Mouse (Mus musculus): ENCODE data around the gene Apobr. TPM values are rescaled to one million over a fixed set of nuclear protein-coding genes. Genes with fewer than 3 reads are reported as not detected.
A peak's percentile ranks its signal among the peaks of the same experiment; 100 is the strongest.

The Apobr gene
- polyA plus RNA-seq, 1 experiment from 2014 or later = 0.77 TPM

DNA sequence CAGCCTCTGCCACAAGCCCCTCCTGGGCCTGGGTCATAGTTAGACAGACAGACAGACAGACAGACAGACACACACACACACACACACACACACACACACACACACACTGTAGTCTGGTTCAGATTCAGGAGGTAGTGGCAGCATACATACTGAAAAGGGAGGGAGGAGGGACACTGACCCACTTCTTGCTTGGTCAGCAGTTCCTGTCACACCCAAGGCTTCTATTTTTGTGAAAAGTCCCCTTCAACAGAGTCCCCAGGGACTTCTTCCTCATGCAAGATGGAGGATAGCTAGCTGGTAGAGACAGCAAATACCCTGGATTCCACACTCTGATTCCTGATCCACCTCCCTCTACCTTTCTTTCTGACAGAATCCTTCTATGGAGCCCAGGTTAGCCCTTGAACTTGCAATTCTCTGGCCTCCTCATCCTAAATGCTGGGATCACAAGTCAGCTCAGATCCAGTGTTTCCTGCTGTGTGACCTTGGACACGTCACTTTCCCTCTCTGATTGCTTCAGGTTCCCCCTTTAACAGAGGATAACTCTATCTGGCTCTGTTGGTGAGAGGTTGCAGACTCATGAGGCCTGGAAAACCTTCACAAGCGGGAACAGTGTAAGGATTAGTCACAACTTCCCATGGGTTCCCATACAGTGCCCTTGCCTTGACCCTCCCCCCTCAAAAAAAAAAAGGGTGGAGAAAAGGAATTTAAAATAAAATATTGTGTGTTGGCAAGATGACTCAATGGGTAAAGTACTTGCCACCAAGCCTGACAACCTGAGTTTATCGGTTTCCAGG is 41.3 kb downstream of the Apobr start:
- ATAC-seq = no peak
- H3K27ac ChIP-seq = no peak overlapping the region
- H3K4me2 ChIP-seq = peak overlapping the region; percentile 50
- peak overlapping the region; percentile 28; the same call in 1 of the 2 replicates for H3K9ac ChIP-seq
- WGBS (ENCODE audit: insufficient replicate concordance) = 75% methylated on average over 3 of the region's 3 CpGs
- H3K27me3 ChIP-seq (replicated peaks) = no peaks in the 10 kb centered on the region
- no peaks in the 10 kb centered on the region for H3K9me3 ChIP-seq (replicated peaks)
- peaks cover 57% of the 10 kb centered on the region for H3K4me1 ChIP-seq
- H3K4me3 ChIP-seq = no peak overlapping the region
- no peaks in the 10 kb centered on the region for H3K36me3 ChIP-seq

DNA sequence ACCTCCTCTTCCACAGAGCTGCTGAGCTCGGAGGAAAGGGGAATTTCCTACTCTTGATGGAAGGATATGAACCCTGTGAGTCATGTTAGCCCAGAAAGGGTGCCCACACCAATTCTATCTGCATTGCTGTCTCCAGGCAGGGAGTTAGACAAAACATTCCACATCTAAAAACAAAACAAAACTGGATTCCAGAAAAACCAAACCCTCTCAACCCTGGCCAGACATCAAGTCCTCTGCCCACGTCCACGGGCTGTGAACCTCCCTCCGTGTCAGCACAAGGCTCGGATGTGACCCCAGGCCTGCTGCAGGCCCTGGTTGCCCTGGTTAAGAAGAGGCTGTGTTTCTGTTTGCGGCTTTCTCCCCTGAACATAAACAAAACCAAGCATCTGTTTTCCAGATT is 43.4 kb downstream of the Apobr start:
- ATAC-seq = no peak
- Histone ChIP-seq H3K9ac (no peak overlapping the region), H3K9me3 (replicated peaks) (no peaks in the 10 kb centered on the region), H3K27me3 (replicated peaks) (no peaks in the 10 kb centered on the region), H3K4me1 (peaks cover 51% of the 10 kb centered on the region), H3K4me3 (no peak overlapping the region), H3K27ac (no peak overlapping the region), H3K4me2 (no peak overlapping the region), H3K36me3 (no peaks in the 10 kb centered on the region)
- WGBS (ENCODE audit: insufficient replicate concordance) = 64% methylated on average over 6 of the region's 6 CpGs

DNA sequence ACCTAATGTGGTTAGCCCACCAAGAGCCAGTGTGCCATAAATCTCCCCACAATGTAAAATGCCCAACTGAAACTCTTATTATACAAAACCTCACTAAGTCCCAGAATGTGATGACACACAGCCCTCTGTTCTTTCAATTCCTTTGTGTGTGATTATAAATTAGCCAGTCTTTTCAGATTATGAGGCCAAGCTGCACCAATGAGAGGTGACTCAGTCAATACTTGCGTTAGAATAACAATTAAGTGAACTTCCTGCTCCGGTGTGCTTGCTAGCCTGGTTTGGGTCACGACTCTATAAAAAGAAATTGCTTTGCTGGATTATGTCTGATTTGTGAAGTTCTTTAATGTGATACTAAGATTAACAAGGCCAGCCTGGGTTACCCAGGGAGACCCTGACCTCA is 45.2 kb downstream of the Apobr start:
- no peaks in the 10 kb centered on the region for H3K27me3 ChIP-seq (replicated peaks)
- ATAC-seq = no peak

DNA sequence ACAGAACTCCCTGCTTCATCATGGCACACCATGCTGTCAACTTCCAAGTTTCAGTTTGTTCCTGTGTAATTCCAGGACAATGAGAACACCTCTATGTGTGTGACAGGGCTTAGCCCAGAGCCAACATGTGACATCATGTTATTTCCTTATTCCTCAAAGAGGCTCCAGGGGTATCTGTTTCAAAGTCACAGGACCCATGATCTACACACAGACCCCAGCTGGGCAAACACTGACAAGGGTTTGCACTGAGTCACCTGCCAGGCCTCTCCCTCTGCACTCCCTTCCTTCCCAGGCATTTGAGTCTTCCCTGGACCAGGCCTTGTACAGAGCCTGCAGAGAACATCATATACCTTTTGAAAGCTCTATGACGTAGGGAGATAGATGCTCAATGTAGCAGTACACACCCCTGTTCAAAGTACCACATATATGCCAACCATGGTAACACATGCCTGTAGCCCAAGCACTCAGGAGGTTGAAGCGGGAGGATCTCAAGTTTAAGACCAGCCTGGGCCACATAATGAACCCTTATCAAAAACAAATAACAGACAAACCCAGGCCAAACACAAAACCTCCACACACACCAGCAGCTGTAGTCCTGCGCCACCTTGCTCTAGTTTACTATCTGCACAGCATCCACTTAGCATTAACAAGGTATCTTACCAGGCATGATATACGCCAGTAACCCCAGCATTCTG is 46.2 kb downstream of the Apobr start, which contains the start of gene Nupr1:
Gene Nupr1, minus strand, starts transcription at position 38 of the 695 bp plus-strand sequence.
- WGBS (ENCODE audit: insufficient replicate concordance) = 78% methylated on average over 4 of the region's 4 CpGs
- no peak for ATAC-seq
- no peaks in the 10 kb centered on the region for H3K9me3 ChIP-seq (replicated peaks)
- H3K36me3 ChIP-seq = no peaks in the 10 kb centered on the region
- no peaks in the 10 kb centered on the region for H3K27me3 ChIP-seq (replicated peaks)
- peaks cover 22% of the 10 kb centered on the region for H3K4me1 ChIP-seq
- no peak within 1 kb of the TSS for H3K4me2 ChIP-seq
- H3K27ac ChIP-seq = no peak within 1 kb of the TSS
- no peak within 1 kb of the TSS for H3K4me3 ChIP-seq
- no peak within 1 kb of the TSS for H3K9ac ChIP-seq

More for the DNA sequence above, 45.2 kb downstream of the Apobr start:
- Histone ChIP-seq H3K9me3 (replicated peaks) (no peaks in the 10 kb centered on the region), H3K27ac (no peak overlapping the region), H3K9ac (no peak overlapping the region), H3K36me3 (no peaks in the 10 kb centered on the region), H3K4me2 (no peak overlapping the region), H3K4me3 (no peak overlapping the region), H3K4me1 (peaks cover 33% of the 10 kb centered on the region)
- WGBS (ENCODE audit: insufficient replicate concordance) = 52% methylated on average over 3 of the region's 3 CpGs

DNA sequence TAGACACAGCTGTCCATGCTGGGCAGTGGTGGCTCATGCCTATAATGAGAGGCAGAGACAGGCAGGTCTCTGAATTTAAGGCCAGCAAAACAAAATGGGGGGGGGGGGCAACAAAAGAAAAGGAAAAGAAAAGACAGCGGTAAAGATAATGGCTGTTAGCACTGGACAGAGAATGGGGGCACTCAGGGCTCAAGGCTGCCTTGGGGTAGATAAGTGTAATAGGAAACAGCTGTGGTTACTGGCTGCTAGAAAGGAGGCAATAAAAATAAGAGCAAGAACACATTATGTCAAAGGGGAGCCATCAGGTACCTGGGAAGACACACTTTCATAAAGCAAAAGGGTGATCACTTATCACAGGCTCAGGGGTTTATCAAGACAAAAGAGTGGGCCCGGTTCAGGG is 47.7 kb downstream of the Apobr start:
- Histone ChIP-seq H3K9ac (no peak overlapping the region), H3K4me1 (peaks cover 20% of the 10 kb centered on the region), H3K27ac (no peak overlapping the region), H3K4me3 (no peak overlapping the region), H3K36me3 (no peaks in the 10 kb centered on the region), H3K4me2 (no peak overlapping the region; the same call in 1 of the 2 replicates), H3K9me3 (replicated peaks) (no peaks in the 10 kb centered on the region), H3K27me3 (replicated peaks) (no peaks in the 10 kb centered on the region)
- 21% methylated on average over 2 of the region's 2 CpGs for WGBS (ENCODE audit: insufficient replicate concordance)
- peak; percentile 60; the same call in 1 of the 2 replicates for ATAC-seq

DNA sequence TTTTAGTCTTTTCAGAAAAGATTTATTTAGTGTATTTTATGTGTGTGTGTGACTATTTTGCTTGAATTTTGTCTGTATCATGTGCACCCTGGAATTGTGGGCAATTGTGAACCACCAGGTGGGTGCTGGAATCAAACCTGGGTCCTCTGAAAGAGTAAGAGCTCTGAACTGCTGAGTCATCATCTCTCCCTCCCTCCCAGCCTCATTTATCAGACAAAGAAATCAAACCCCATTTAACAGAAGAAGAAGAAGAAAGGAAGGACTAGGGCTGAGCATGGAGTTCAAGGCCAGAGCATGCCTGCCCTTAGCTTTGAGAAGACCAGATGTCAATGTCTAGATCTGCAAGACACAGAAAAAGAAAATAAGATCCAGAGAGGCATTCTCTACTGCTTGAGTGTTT is 50.6 kb downstream of the Apobr start:
- Histone ChIP-seq H3K9me3 (replicated peaks) (no peaks in the 10 kb centered on the region), H3K4me3 (no peak overlapping the region), H3K9ac (no peak overlapping the region), H3K27me3 (replicated peaks) (no peaks in the 10 kb centered on the region), H3K36me3 (no peaks in the 10 kb centered on the region), H3K4me1 (peaks cover 16% of the 10 kb centered on the region), H3K4me2 (no peak overlapping the region), H3K27ac (no peak overlapping the region)
- no peak for ATAC-seq

DNA sequence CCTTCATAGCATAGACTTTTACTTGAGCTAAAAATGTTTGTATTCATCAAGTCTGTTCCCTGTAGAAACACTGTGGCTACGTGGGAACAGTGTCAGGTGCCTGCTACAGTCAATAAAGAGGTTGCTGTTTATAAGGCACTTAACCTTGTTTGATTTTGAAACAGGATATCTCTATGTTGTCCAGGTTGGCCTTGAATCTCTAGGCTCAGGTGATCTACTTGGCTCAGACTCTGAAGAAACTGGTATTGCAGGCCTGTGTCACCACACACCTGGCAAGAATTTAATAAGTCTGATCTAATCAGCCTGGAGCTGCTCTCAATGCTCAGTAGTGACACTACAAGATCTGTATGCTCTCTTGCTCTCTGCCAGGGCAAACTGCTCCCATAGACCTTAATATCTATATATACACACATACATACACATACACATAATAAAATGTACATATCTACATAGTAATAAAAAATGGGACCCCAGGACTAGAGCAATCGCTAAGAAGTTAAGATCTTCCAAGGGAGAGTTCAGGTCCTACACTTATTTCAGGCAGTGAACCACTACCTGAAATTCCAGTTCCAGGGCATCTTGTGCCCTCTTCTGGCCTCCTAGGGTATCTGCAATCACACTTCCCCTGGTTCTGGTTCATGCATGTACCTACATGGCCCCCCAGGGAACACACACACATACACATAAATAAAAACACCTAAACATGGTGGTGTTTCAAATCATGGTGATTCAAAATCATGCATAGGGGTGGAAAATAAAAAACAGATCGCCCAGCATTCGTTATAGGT is 52.2 kb downstream of the Apobr start:
- no peaks in the 10 kb centered on the region for H3K9me3 ChIP-seq (replicated peaks)
- 13% methylated on average over 4 of the region's 4 CpGs for WGBS (ENCODE audit: insufficient replicate concordance)
- peaks cover 9% of the 10 kb centered on the region for H3K4me1 ChIP-seq
- H3K36me3 ChIP-seq = no peaks in the 10 kb centered on the region
- no peak overlapping the region for H3K27ac ChIP-seq
- H3K4me2 ChIP-seq = no peak overlapping the region
- no peaks in the 10 kb centered on the region for H3K27me3 ChIP-seq (replicated peaks)
- no peak for ATAC-seq
- no peak overlapping the region for H3K4me3 ChIP-seq
- H3K9ac ChIP-seq = no peak overlapping the region

Small RNA genes lying within 50 kb of the gene (microRNA-seq; reads per million reads assigned to microRNA genes)
- 1.1 reads per million for gene Mir7059

Other genes starting within 250 kb of the Apobr start
- 14.5 and 15.6 TPM in 2 replicates for gene Lat, start 215.4 kb upstream of the Apobr start, polyA plus RNA-seq (2016; fragmentation: Nextera tagmentation; extraction: Ambion mirVana)
- 27.3 and 29.1 TPM in 2 replicates for gene Spns1, start 207.5 kb upstream of the Apobr start, polyA plus RNA-seq (2016; fragmentation: Nextera tagmentation; extraction: Ambion mirVana)
- 3.6 and 3.7 TPM in 2 replicates for gene Nfatc2ip, start 188.2 kb upstream of the Apobr start, polyA plus RNA-seq (2016; fragmentation: Nextera tagmentation; extraction: Ambion mirVana)
- gene Cd19, start 170.1 kb upstream of the Apobr start, polyA plus RNA-seq (2016; fragmentation: Nextera tagmentation; extraction: Ambion mirVana) = 0.08 TPM in 1 of 2 replicates, not detected in the other
- gene Rabep2, start 156.2 kb upstream of the Apobr start, polyA plus RNA-seq (2016; fragmentation: Nextera tagmentation; extraction: Ambion mirVana) = 9.6 and 10.2 TPM in 2 replicates
- gene Atp2a1, start 121.8 kb upstream of the Apobr start, polyA plus RNA-seq (2016; fragmentation: Nextera tagmentation; extraction: Ambion mirVana) = 0.17 and 1.5 TPM in 2 replicates
- gene Sh2b1, start 109.5 kb upstream of the Apobr start, polyA plus RNA-seq (2016; fragmentation: Nextera tagmentation; extraction: Ambion mirVana) = 17.0 and 17.5 TPM in 2 replicates
- 120 and 129 TPM in 2 replicates for gene Tufm, start 97.6 kb upstream of the Apobr start, polyA plus RNA-seq (2016; fragmentation: Nextera tagmentation; extraction: Ambion mirVana)
- gene Atxn2l, start 81.5 kb upstream of the Apobr start, polyA plus RNA-seq (2016; fragmentation: Nextera tagmentation; extraction: Ambion mirVana) = 48.7 and 49.4 TPM in 2 replicates
- gene Eif3c, start 18.5 kb upstream of the Apobr start, polyA plus RNA-seq (2016; fragmentation: Nextera tagmentation; extraction: Ambion mirVana) = 157 and 164 TPM in 2 replicates
- 12.5 TPM in 2 replicates for gene Cln3, start 875 bp downstream of the Apobr start, polyA plus RNA-seq (2016; fragmentation: Nextera tagmentation; extraction: Ambion mirVana)
- gene Il27, start 10.0 kb downstream of the Apobr start, polyA plus RNA-seq (2016; fragmentation: Nextera tagmentation; extraction: Ambion mirVana) = not detected in 2 replicates
- 3.2 and 3.7 TPM in 2 replicates for gene Nupr1, start 45.9 kb downstream of the Apobr start, polyA plus RNA-seq (2016; fragmentation: Nextera tagmentation; extraction: Ambion mirVana)
- 36.3 and 42.4 TPM in 2 replicates for gene Sgf29, start 64.4 kb downstream of the Apobr start, polyA plus RNA-seq (2016; fragmentation: Nextera tagmentation; extraction: Ambion mirVana)
- 0.24 and 0.50 TPM in 2 replicates for gene Sult1a1, start 91.5 kb downstream of the Apobr start, polyA plus RNA-seq (2016; fragmentation: Nextera tagmentation; extraction: Ambion mirVana)
- 134 and 153 TPM in 2 replicates for gene Bola2, start 110.5 kb downstream of the Apobr start, polyA plus RNA-seq (2016; fragmentation: Nextera tagmentation; extraction: Ambion mirVana)
- 4.5 and 5.1 TPM in 2 replicates for gene Slx1b, start 110.8 kb downstream of the Apobr start, polyA plus RNA-seq (2016; fragmentation: Nextera tagmentation; extraction: Ambion mirVana)
- gene Coro1a, start 122.8 kb downstream of the Apobr start, polyA plus RNA-seq (2016; fragmentation: Nextera tagmentation; extraction: Ambion mirVana) = 77.9 and 86.6 TPM in 2 replicates
- 23.7 and 25.0 TPM in 2 replicates for gene Mapk3, start 174.7 kb downstream of the Apobr start, polyA plus RNA-seq (2016; fragmentation: Nextera tagmentation; extraction: Ambion mirVana)
- 0.54 and 0.78 TPM in 2 replicates for gene Gdpd3, start 181.4 kb downstream of the Apobr start, polyA plus RNA-seq (2016; fragmentation: Nextera tagmentation; extraction: Ambion mirVana)
- 77.2 and 78.5 TPM in 2 replicates for gene Ypel3, start 192.0 kb downstream of the Apobr start, polyA plus RNA-seq (2016; fragmentation: Nextera tagmentation; extraction: Ambion mirVana)
- gene Tbx6, start 196.5 kb downstream of the Apobr start, polyA plus RNA-seq (2016; fragmentation: Nextera tagmentation; extraction: Ambion mirVana) = 0.33 and 0.50 TPM in 2 replicates
- 191 and 205 TPM in 2 replicates for gene Ppp4c, start 207.6 kb downstream of the Apobr start, polyA plus RNA-seq (2016; fragmentation: Nextera tagmentation; extraction: Ambion mirVana)
- not detected in 2 replicates for gene Fam57b, start 212.7 kb downstream of the Apobr start, polyA plus RNA-seq (2016; fragmentation: Nextera tagmentation; extraction: Ambion mirVana)
- not detected in 2 replicates for gene 4930451I11Rik, start 246.7 kb downstream of the Apobr start, polyA plus RNA-seq (2016; fragmentation: Nextera tagmentation; extraction: Ambion mirVana)

Data from liver, embryonic 12.5 days (tissue).